Mouse (Mus musculus) kidney, postnatal 14 days (tissue): ENCODE results near the gene Gipc3.
A peak's percentile ranks its signal among the peaks of the same experiment; 100 is the strongest.

Experiments used
- DNase-seq: peaks from one replicate; pipeline ENCODE4 v3.0.0; 2022; ENCODE audit warnings: mixed read lengths

Gipc3 gene

GRCm38 (mm10) chr10:81344421-81345161 is 1.5 kb upstream of the Gipc3 start:
- no peak for DNase-seq

GRCm38 (mm10) chr10:81341333-81341949 is 1.6 kb downstream of the Gipc3 start:
- peak; percentile 81 for DNase-seq

- DNase-seq: no peak
These were observed 2.3 kb downstream of the Gipc3 start for GRCm38 (mm10) chr10:81340551-81341332.

GRCm38 (mm10) chr10:81336558-81336957 is 6.5 kb downstream of the Gipc3 start:
- DNase-seq: no peak

- no peak for DNase-seq
These were observed 7.4 kb downstream of the Gipc3 start for GRCm38 (mm10) chr10:81335393-81336340.

GRCm38 (mm10) chr10:81334324-81334723 is 8.7 kb downstream of the Gipc3 start:
- no peak for DNase-seq

- no peak for DNase-seq
These were observed 10.8 kb downstream of the Gipc3 start for GRCm38 (mm10) chr10:81332277-81332676.

GRCm38 (mm10) chr10:81330007-81330406 is 13.1 kb downstream of the Gipc3 start:
- peak; percentile 61 for DNase-seq

- peak; percentile 64 for DNase-seq
These were observed 13.7 kb downstream of the Gipc3 start for GRCm38 (mm10) chr10:81329194-81329975.

GRCm38 (mm10) chr10:81328386-81328785 is 14.7 kb downstream of the Gipc3 start, which contains the start of gene Tbxa2r:
Gene Tbxa2r, plus strand, starts transcription at chr10:81328731.
- DNase-seq: peak; percentile 76

GRCm38 (mm10) chr10:81327959-81328358 is 15.1 kb downstream of the Gipc3 start:
- peak; percentile 63 for DNase-seq

- DNase-seq: peak; percentile 80
These were observed 16.2 kb downstream of the Gipc3 start for GRCm38 (mm10) chr10:81326858-81327257.

- no peak for DNase-seq
These were observed 17.3 kb downstream of the Gipc3 start for GRCm38 (mm10) chr10:81325781-81326180.

- no peak for DNase-seq
These were observed 17.9 kb downstream of the Gipc3 start for GRCm38 (mm10) chr10:81325176-81325575.

- DNase-seq: no peak
These were observed 19.1 kb downstream of the Gipc3 start for GRCm38 (mm10) chr10:81323791-81324530.

- no peak for DNase-seq
These were observed 19.8 kb downstream of the Gipc3 start for GRCm38 (mm10) chr10:81323141-81323775.

- no peak for DNase-seq
These were observed 20.6 kb downstream of the Gipc3 start for GRCm38 (mm10) chr10:81322444-81322843.

GRCm38 (mm10) chr10:81321436-81321835 is 21.6 kb downstream of the Gipc3 start:
- no peak for DNase-seq

- DNase-seq: peak; percentile 100
These were observed 22.3 kb downstream of the Gipc3 start, which contains the start of gene Cactin for GRCm38 (mm10) chr10:81320550-81321347. Gene Cactin, plus strand, starts transcription at chr10:81321103.
